Mouse (Mus musculus): ENCODE data around the gene Ahdc1. TPM values are rescaled to one million over a fixed set of nuclear protein-coding genes. Genes with fewer than 3 reads are reported as not detected.
A peak's percentile ranks its signal among the peaks of the same experiment; 100 is the strongest.

Gene Ahdc1
- total RNA-seq (2014; rRNA removed) = 105 and 115 TPM in 2 replicates
- polyA plus RNA-seq (2015; fragmentation: Nextera tagmentation; extraction: Ambion mirVana) = 9.2 and 11.0 TPM in 2 replicates

- Histone ChIP-seq H3K4me2 (ENCODE audit: low read depth, low read length, poor library complexity, severe bottlenecking) (peak within 1 kb of the TSS; percentile 98), H3K27ac (ENCODE audit: low read depth, low read length) (peak within 1 kb of the TSS; percentile 96), H3K27me3 (ENCODE audit: insufficient read depth, low read length) (peaks cover 5% of the 10 kb centered on the region; the same call in 1 of the 2 replicates), H3K9ac (replicated peaks; ENCODE audit: low read length, poor library complexity, severe bottlenecking) (peak within 1 kb of the TSS; percentile 95), H3K36me3 (ENCODE audit: insufficient read depth, low read length) (no peaks in the 10 kb centered on the region), H3K4me3 (ENCODE audit: low read depth, low read length) (peak within 1 kb of the TSS; percentile 95), H3K9me3 (ENCODE audit: low read length) (no peaks in the 10 kb centered on the region), H3K4me1 (ENCODE audit: insufficient read depth, low read length) (peaks cover 19% of the 10 kb centered on the region)
- peak; percentile 95 for DNase-seq (ENCODE audit: low spot score)
- peak; percentile 81 for ATAC-seq (ENCODE audit: low FRiP score)
- under 1% methylated on average over 57 of the region's 66 CpGs for WGBS
- TF ChIP-seq CTCF (IDR thresholded peaks at IDR 0.05) = peak; percentile 6; the same call in 1 of the 2 replicates
Observed at GRCm38 (mm10) chr4:133011028-133011820, at the start of gene Ahdc1. TSS of gene Ahdc1 (plus strand) at chr4:133011260.

- H3K9ac ChIP-seq (replicated peaks; ENCODE audit: low read length, poor library complexity, severe bottlenecking) = no peak overlapping the region
- H3K36me3 ChIP-seq (ENCODE audit: insufficient read depth, low read length) = no peaks in the 10 kb centered on the region
- H3K27me3 ChIP-seq (ENCODE audit: insufficient read depth, low read length) = no peaks in the 10 kb centered on the region
- no peak overlapping the region for H3K4me2 ChIP-seq (ENCODE audit: low read depth, low read length, poor library complexity, severe bottlenecking)
- no peaks in the 10 kb centered on the region for H3K9me3 ChIP-seq (ENCODE audit: low read length)
- no peak overlapping the region for H3K4me3 ChIP-seq (ENCODE audit: low read depth, low read length)
- DNase-seq (ENCODE audit: low spot score) (no peak), ATAC-seq (ENCODE audit: low FRiP score) (no peak)
- TF ChIP-seq CTCF (IDR thresholded peaks at IDR 0.05) = no peak
- no peak overlapping the region for H3K27ac ChIP-seq (ENCODE audit: low read depth, low read length)
- H3K4me1 ChIP-seq (ENCODE audit: insufficient read depth, low read length) = no peaks in the 10 kb centered on the region
- 85% methylated on average over 5 of the region's 5 CpGs for WGBS
Observed at GRCm38 (mm10) chr4:132961866-132962265, 49.2 kb upstream of the Ahdc1 start.

GRCm38 (mm10) chr4:132962628-132963027 is 48.4 kb upstream of the Ahdc1 start:
- Histone ChIP-seq H3K9ac (replicated peaks; ENCODE audit: low read length, poor library complexity, severe bottlenecking) (no peak overlapping the region), H3K4me2 (ENCODE audit: low read depth, low read length, poor library complexity, severe bottlenecking) (no peak overlapping the region), H3K27ac (ENCODE audit: low read depth, low read length) (no peak overlapping the region), H3K27me3 (ENCODE audit: insufficient read depth, low read length) (no peaks in the 10 kb centered on the region), H3K36me3 (ENCODE audit: insufficient read depth, low read length) (no peaks in the 10 kb centered on the region), H3K4me1 (ENCODE audit: insufficient read depth, low read length) (no peaks in the 10 kb centered on the region), H3K9me3 (ENCODE audit: low read length) (no peaks in the 10 kb centered on the region), H3K4me3 (ENCODE audit: low read depth, low read length) (no peak overlapping the region)
- TF ChIP-seq CTCF (IDR thresholded peaks at IDR 0.05) = no peak
- 93% methylated on average over 4 of the region's 4 CpGs for WGBS
- no peak for DNase-seq (ENCODE audit: low spot score)
- ATAC-seq (ENCODE audit: low FRiP score) = no peak

- DNase-seq (ENCODE audit: low spot score) = no peak
- no peak overlapping the region for H3K27ac ChIP-seq (ENCODE audit: low read depth, low read length)
- TF ChIP-seq CTCF (IDR thresholded peaks at IDR 0.05) = no peak
- no peaks in the 10 kb centered on the region for H3K36me3 ChIP-seq (ENCODE audit: insufficient read depth, low read length)
- H3K27me3 ChIP-seq (ENCODE audit: insufficient read depth, low read length) = no peaks in the 10 kb centered on the region
- H3K4me1 ChIP-seq (ENCODE audit: insufficient read depth, low read length) = no peaks in the 10 kb centered on the region
- WGBS = 46% methylated on average over 2 of the region's 2 CpGs
- ATAC-seq (ENCODE audit: low FRiP score) = no peak
- no peak overlapping the region for H3K4me2 ChIP-seq (ENCODE audit: low read depth, low read length, poor library complexity, severe bottlenecking)
- H3K4me3 ChIP-seq (ENCODE audit: low read depth, low read length) = no peak overlapping the region
- H3K9ac ChIP-seq (replicated peaks; ENCODE audit: low read length, poor library complexity, severe bottlenecking) = no peak overlapping the region
- H3K9me3 ChIP-seq (ENCODE audit: low read length) = no peaks in the 10 kb centered on the region
Observed at GRCm38 (mm10) chr4:132963436-132963835, 47.6 kb upstream of the Ahdc1 start.

- Histone ChIP-seq H3K27me3 (ENCODE audit: insufficient read depth, low read length) (no peaks in the 10 kb centered on the region), H3K4me1 (ENCODE audit: insufficient read depth, low read length) (no peaks in the 10 kb centered on the region), H3K9me3 (ENCODE audit: low read length) (no peaks in the 10 kb centered on the region), H3K27ac (ENCODE audit: low read depth, low read length) (no peak overlapping the region), H3K9ac (replicated peaks; ENCODE audit: low read length, poor library complexity, severe bottlenecking) (no peak overlapping the region), H3K4me3 (ENCODE audit: low read depth, low read length) (no peak overlapping the region), H3K4me2 (ENCODE audit: low read depth, low read length, poor library complexity, severe bottlenecking) (no peak overlapping the region), H3K36me3 (ENCODE audit: insufficient read depth, low read length) (no peaks in the 10 kb centered on the region)
- DNase-seq (ENCODE audit: low spot score) (no peak), ATAC-seq (ENCODE audit: low FRiP score) (no peak)
- TF ChIP-seq CTCF (IDR thresholded peaks at IDR 0.05) = no peak
- WGBS = 33% methylated on average over 3 of the region's 3 CpGs
Observed at GRCm38 (mm10) chr4:132964064-132964463, 47.0 kb upstream of the Ahdc1 start.

GRCm38 (mm10) chr4:132964473-132964872 is 46.6 kb upstream of the Ahdc1 start:
- no peak overlapping the region for H3K27ac ChIP-seq (ENCODE audit: low read depth, low read length)
- DNase-seq (ENCODE audit: low spot score) (no peak), ATAC-seq (ENCODE audit: low FRiP score) (no peak)
- no peaks in the 10 kb centered on the region for H3K4me1 ChIP-seq (ENCODE audit: insufficient read depth, low read length)
- WGBS = 18% methylated on average over 5 of the region's 5 CpGs
- no peak for TF ChIP-seq CTCF (IDR thresholded peaks at IDR 0.05)
- H3K9ac ChIP-seq (replicated peaks; ENCODE audit: low read length, poor library complexity, severe bottlenecking) = no peak overlapping the region
- no peak overlapping the region for H3K4me2 ChIP-seq (ENCODE audit: low read depth, low read length, poor library complexity, severe bottlenecking)
- no peaks in the 10 kb centered on the region for H3K36me3 ChIP-seq (ENCODE audit: insufficient read depth, low read length)
- H3K9me3 ChIP-seq (ENCODE audit: low read length) = no peaks in the 10 kb centered on the region
- no peaks in the 10 kb centered on the region for H3K27me3 ChIP-seq (ENCODE audit: insufficient read depth, low read length)
- no peak overlapping the region for H3K4me3 ChIP-seq (ENCODE audit: low read depth, low read length)
